Mouse (Mus musculus): ENCODE measurements around the gene Opalin. TPM values are rescaled to one million over a fixed set of nuclear protein-coding genes. Genes with fewer than 3 reads are reported as not detected.

The Opalin gene
- polyA plus RNA-seq (2012) = not detected in 2 replicates

GRCm38 (mm10) chr19:41076906-41077305 lies at the start of gene Opalin:
Opalin (minus strand) TSS chr19:41077113.

GRCm38 (mm10) chr19:41029219-41029618 lies 47.7 kb downstream of the Opalin start, which contains the start of gene Dntt:
Dntt (plus strand) TSS chr19:41029275.

Other genes with a start within 250 kb of the Opalin start
- 2.7 and 3.8 TPM in 2 replicates for gene Ccnj, start 245.8 kb downstream of the Opalin start, polyA plus RNA-seq (2012)
- 0.49 and 0.51 TPM in 2 replicates for gene Zfp518a, start 182.4 kb downstream of the Opalin start, polyA plus RNA-seq (2012)
- gene Blnk, start 82.6 kb downstream of the Opalin start, polyA plus RNA-seq (2012) = 3.6 and 6.2 TPM in 2 replicates
- 3.9 and 9.0 TPM in 2 replicates for gene Dntt, start 47.8 kb downstream of the Opalin start, polyA plus RNA-seq (2012)
- gene Tll2, start 129.7 kb upstream of the Opalin start, polyA plus RNA-seq (2012) = not detected in 2 replicates
- 42.5 and 42.8 TPM in 2 replicates for gene Tm9sf3, start 186.9 kb upstream of the Opalin start, polyA plus RNA-seq (2012)

All from megakaryocyte-erythroid progenitor cell, adult 5 weeks (primary cell).